Mouse (Mus musculus): Measurements from ENCODE around the gene Gsg1. TPM values are rescaled to one million over a fixed set of nuclear protein-coding genes. Genes with fewer than 3 reads are reported as not detected.

Gsg1 gene
- polyA plus RNA-seq, 1 experiment from 2014 or later, result 1.3 TPM

DNA sequence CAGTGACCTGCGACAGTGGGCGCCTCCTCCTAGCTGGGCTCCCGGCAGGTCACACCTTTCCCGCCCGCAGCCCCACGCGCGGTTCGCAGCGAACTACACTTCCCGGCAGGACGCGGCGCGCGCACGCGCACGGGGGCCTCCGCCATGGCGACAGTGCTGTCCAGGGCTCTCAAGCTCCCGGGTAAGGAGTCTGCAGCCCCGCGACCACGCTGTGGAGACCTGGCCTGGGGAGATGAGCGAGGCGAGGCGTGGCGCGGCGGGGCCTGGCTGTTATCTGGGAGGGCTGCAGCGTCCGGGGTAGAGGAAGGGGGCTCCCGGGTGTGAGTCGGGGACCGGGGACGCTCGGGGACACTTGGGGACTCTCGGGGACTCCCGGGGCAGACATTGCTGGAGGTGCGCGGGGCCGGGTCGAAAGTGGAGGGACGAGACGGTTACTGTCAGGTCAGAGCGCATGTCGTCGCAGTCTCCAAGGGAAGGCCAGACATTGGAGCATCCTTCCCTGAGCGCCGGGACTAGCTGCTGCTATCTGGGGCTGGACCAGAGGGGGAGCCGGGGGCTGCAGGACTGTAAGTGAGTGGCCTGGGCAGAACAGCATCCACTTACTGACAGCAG lies 56.1 kb downstream of the Gsg1 start, which contains the start of the genes Fam234b and Hebp1:
Gene Fam234b, plus strand, starts transcription at position 57 of the 612 bp plus-strand sequence.
Gene Hebp1, minus strand, starts transcription at position 102 of the 612 bp plus-strand sequence.
- H3K4me1 ChIP-seq (ENCODE audit: control insufficient read depth, insufficient read depth, low read length), result no peaks in the 10 kb centered on the region
- H3K4me2 ChIP-seq (ENCODE audit: low read depth, low read length), result peak within 1 kb of the TSS; percentile 93
- H3K27ac ChIP-seq (replicated peaks; ENCODE audit: low read depth, low read length), result peak within 1 kb of the TSS; percentile 41; the same call in 1 of the 2 replicates
- H3K9me3 ChIP-seq (ENCODE audit: control insufficient read depth, low read length), result no peaks in the 10 kb centered on the region
- peak; percentile 84 for DNase-seq (ENCODE audit: low spot score)
- no peaks in the 10 kb centered on the region for H3K27me3 ChIP-seq (replicated peaks; ENCODE audit: control insufficient read depth, insufficient read depth, low read length)
- peak within 1 kb of the TSS; percentile 82 for H3K9ac ChIP-seq (ENCODE audit: low read depth, low read length)
- peak within 1 kb of the TSS; percentile 89 for H3K4me3 ChIP-seq (ENCODE audit: low read depth, low read length)
- ATAC-seq (ENCODE audit: low read depth), result peak; percentile 92
- WGBS, result under 1% methylated on average over 34 of the region's 52 CpGs
- H3K36me3 ChIP-seq (ENCODE audit: control insufficient read depth, insufficient read depth, low read length), result no peaks in the 10 kb centered on the region

DNA sequence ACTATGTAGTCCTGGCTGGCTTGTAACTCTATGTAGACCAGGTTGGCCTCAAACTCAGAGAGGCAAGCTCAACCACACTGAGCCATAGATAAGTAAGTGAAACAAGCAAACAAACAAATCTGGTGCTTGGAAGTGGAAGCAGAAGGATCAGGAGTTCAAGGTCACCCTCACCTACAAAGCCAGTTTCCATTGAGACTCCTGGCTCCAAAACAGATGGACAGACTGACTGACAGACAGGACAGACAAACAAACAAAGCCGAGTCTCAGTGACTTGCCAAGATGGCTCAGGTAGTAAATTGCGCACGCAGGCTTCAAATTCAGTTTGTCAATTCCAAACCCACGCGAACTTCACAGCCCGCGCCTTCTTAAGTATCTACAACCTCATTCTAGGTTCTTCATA lies 56.7 kb downstream of the Gsg1 start:
- no peak for ATAC-seq (ENCODE audit: low read depth)
- 16% methylated on average over 7 of the region's 7 CpGs for WGBS
- no peaks in the 10 kb centered on the region for H3K36me3 ChIP-seq (ENCODE audit: control insufficient read depth, insufficient read depth, low read length)
- H3K27me3 ChIP-seq (replicated peaks; ENCODE audit: control insufficient read depth, insufficient read depth, low read length), result no peaks in the 10 kb centered on the region
- H3K4me3 ChIP-seq (ENCODE audit: low read depth, low read length), result peak overlapping the region; percentile 89
- H3K27ac ChIP-seq (replicated peaks; ENCODE audit: low read depth, low read length), result no peak overlapping the region
- no peaks in the 10 kb centered on the region for H3K4me1 ChIP-seq (ENCODE audit: control insufficient read depth, insufficient read depth, low read length)
- H3K9me3 ChIP-seq (ENCODE audit: control insufficient read depth, low read length), result no peaks in the 10 kb centered on the region
- peak overlapping the region; percentile 93 for H3K4me2 ChIP-seq (ENCODE audit: low read depth, low read length)
- H3K9ac ChIP-seq (ENCODE audit: low read depth, low read length), result peak overlapping the region; percentile 82
- DNase-seq (ENCODE audit: low spot score), result no peak

DNA sequence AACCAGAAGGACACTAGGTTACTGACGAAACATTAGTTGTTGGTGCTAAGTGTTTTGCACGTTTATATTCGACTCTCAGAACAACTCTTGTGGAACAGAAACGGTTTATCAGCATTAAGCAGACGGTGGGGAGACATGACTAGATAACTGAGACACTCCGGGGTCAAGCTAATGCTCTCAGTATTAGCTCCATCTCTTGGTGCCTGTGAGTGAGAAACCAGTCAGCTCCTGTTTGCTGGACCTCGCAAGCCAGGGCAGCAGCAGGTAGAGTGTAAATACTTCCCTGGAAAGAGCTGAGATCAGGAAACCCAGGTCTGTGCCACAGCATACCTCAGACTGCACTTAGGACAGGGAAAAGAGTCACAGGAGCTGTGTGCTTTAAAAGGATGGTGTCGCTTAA lies 57.4 kb downstream of the Gsg1 start:
- no peaks in the 10 kb centered on the region for H3K9me3 ChIP-seq (ENCODE audit: control insufficient read depth, low read length)
- no peak for DNase-seq (ENCODE audit: low spot score)
- 76% methylated on average over 8 of the region's 8 CpGs for WGBS
- no peaks in the 10 kb centered on the region for H3K36me3 ChIP-seq (ENCODE audit: control insufficient read depth, insufficient read depth, low read length)
- no peak overlapping the region for H3K9ac ChIP-seq (ENCODE audit: low read depth, low read length)
- H3K27ac ChIP-seq (replicated peaks; ENCODE audit: low read depth, low read length), result no peak overlapping the region
- no peak overlapping the region for H3K4me3 ChIP-seq (ENCODE audit: low read depth, low read length)
- no peak for ATAC-seq (ENCODE audit: low read depth)
- no peaks in the 10 kb centered on the region for H3K4me1 ChIP-seq (ENCODE audit: control insufficient read depth, insufficient read depth, low read length)
- H3K27me3 ChIP-seq (replicated peaks; ENCODE audit: control insufficient read depth, insufficient read depth, low read length), result no peaks in the 10 kb centered on the region
- H3K4me2 ChIP-seq (ENCODE audit: low read depth, low read length), result no peak overlapping the region

DNA sequence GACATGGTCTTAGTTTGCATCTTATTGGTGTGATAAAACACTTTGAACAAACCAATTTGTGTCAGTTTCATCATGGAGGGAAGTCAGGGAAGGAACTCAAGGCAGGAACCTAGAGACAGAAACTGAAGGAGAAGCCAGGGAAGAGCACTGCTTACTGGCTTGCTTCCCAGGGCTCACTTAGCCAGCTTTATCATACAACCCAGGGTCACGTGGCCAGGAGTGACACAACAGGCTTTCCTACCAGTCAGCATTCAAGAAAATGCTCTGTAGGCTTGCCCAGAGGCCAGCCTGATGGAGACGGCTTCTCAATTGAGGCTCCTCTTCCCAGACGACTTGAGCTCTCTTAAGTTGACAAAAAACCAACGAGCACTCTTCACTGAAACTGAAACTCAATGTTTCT lies 59.2 kb downstream of the Gsg1 start:
- 72% methylated on average over 4 of the region's 4 CpGs for WGBS
- Histone ChIP-seq H3K27ac (replicated peaks; ENCODE audit: low read depth, low read length) (no peak overlapping the region), H3K27me3 (replicated peaks; ENCODE audit: control insufficient read depth, insufficient read depth, low read length) (no peaks in the 10 kb centered on the region), H3K4me3 (ENCODE audit: low read depth, low read length) (no peak overlapping the region), H3K9ac (ENCODE audit: low read depth, low read length) (no peak overlapping the region), H3K9me3 (ENCODE audit: control insufficient read depth, low read length) (no peaks in the 10 kb centered on the region), H3K4me2 (ENCODE audit: low read depth, low read length) (no peak overlapping the region), H3K4me1 (ENCODE audit: control insufficient read depth, insufficient read depth, low read length) (no peaks in the 10 kb centered on the region), H3K36me3 (ENCODE audit: control insufficient read depth, insufficient read depth, low read length) (no peaks in the 10 kb centered on the region)
- DNase-seq (ENCODE audit: low spot score) (no peak), ATAC-seq (ENCODE audit: low read depth) (no peak)

DNA sequence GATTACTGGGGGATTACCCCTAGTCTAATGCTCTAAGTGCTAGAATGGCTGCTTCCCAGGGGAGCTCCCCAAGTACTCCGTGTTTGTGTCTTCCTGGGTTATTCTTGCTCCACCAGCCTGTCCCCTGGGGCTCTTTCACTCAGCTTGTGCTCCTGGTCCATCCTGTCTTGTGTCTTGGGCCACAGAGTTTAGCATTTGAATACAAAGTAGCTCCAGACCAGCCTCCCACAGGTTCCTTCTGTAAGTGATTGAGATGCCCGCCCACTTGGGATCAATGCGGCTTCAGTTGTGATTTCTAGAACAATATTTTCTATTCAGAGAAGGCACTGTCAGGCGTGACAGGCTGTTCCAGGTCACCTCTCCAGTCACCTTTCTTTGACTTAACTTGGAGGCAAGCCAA lies 60.4 kb downstream of the Gsg1 start:
- no peaks in the 10 kb centered on the region for H3K36me3 ChIP-seq (ENCODE audit: control insufficient read depth, insufficient read depth, low read length)
- H3K27ac ChIP-seq (replicated peaks; ENCODE audit: low read depth, low read length), result no peak overlapping the region
- H3K4me2 ChIP-seq (ENCODE audit: low read depth, low read length), result no peak overlapping the region
- H3K9ac ChIP-seq (ENCODE audit: low read depth, low read length), result no peak overlapping the region
- 27% methylated on average over 4 of the region's 4 CpGs for WGBS
- no peaks in the 10 kb centered on the region for H3K4me1 ChIP-seq (ENCODE audit: control insufficient read depth, insufficient read depth, low read length)
- no peaks in the 10 kb centered on the region for H3K27me3 ChIP-seq (replicated peaks; ENCODE audit: control insufficient read depth, insufficient read depth, low read length)
- no peak overlapping the region for H3K4me3 ChIP-seq (ENCODE audit: low read depth, low read length)
- no peaks in the 10 kb centered on the region for H3K9me3 ChIP-seq (ENCODE audit: control insufficient read depth, low read length)
- ATAC-seq (ENCODE audit: low read depth), result no peak
- DNase-seq (ENCODE audit: low spot score), result peak; percentile 27

DNA sequence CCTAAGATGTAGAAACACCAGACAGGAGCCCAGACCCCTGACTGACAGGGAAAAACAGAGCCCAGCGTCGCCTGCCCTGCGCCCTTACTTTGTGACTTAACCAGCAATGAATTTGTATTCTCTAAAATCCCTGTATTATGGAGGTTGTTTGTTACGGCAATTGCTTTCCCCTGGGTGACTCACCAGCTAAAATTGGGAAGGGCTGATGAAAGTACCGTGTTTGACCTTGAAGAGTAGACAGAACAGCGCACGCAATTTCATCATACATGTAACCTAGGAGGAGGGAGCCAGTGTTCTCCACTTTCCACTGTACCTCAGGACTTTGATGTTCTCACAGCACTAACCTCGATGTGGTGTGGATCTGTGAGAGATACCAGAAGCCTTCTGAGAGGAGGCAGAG lies 61.2 kb downstream of the Gsg1 start:
- no peaks in the 10 kb centered on the region for H3K36me3 ChIP-seq (ENCODE audit: control insufficient read depth, insufficient read depth, low read length)
- no peak for DNase-seq (ENCODE audit: low spot score)
- H3K27ac ChIP-seq (replicated peaks; ENCODE audit: low read depth, low read length), result no peak overlapping the region
- H3K4me2 ChIP-seq (ENCODE audit: low read depth, low read length), result no peak overlapping the region
- H3K4me1 ChIP-seq (ENCODE audit: control insufficient read depth, insufficient read depth, low read length), result no peaks in the 10 kb centered on the region
- H3K4me3 ChIP-seq (ENCODE audit: low read depth, low read length), result no peak overlapping the region
- H3K9me3 ChIP-seq (ENCODE audit: control insufficient read depth, low read length), result no peaks in the 10 kb centered on the region
- no peaks in the 10 kb centered on the region for H3K27me3 ChIP-seq (replicated peaks; ENCODE audit: control insufficient read depth, insufficient read depth, low read length)
- ATAC-seq (ENCODE audit: low read depth), result no peak
- 75% methylated on average over 8 of the region's 8 CpGs for WGBS
- no peak overlapping the region for H3K9ac ChIP-seq (ENCODE audit: low read depth, low read length)

DNA sequence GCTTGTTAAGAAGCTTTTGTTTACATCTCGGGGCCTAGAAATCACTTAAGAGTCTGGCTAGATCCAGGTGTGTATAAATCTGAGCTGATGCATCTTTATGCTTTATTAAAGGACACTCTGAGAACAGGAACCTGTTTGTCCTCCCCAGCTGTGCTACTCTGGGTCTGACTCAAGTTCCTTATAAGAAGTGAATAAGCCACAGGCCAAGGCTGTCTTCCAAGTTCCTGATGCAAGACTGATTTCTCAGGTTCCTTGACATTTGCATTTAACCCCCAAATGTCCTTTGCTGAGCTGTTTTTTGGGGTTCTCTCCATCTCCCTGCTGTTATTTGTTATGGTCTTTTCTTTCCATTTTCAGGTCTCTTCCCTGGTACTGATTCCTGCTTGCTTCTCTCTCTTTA lies 62.2 kb downstream of the Gsg1 start:
- H3K27me3 ChIP-seq (replicated peaks; ENCODE audit: control insufficient read depth, insufficient read depth, low read length), result no peaks in the 10 kb centered on the region
- 85% methylated on average over 1 of the region's 1 CpGs for WGBS
- no peak overlapping the region for H3K27ac ChIP-seq (replicated peaks; ENCODE audit: low read depth, low read length)
- H3K9ac ChIP-seq (ENCODE audit: low read depth, low read length), result no peak overlapping the region
- H3K4me1 ChIP-seq (ENCODE audit: control insufficient read depth, insufficient read depth, low read length), result no peaks in the 10 kb centered on the region
- DNase-seq (ENCODE audit: low spot score), result peak; percentile 35
- no peaks in the 10 kb centered on the region for H3K36me3 ChIP-seq (ENCODE audit: control insufficient read depth, insufficient read depth, low read length)
- H3K4me3 ChIP-seq (ENCODE audit: low read depth, low read length), result no peak overlapping the region
- no peaks in the 10 kb centered on the region for H3K9me3 ChIP-seq (ENCODE audit: control insufficient read depth, low read length)
- H3K4me2 ChIP-seq (ENCODE audit: low read depth, low read length), result no peak overlapping the region
- no peak for ATAC-seq (ENCODE audit: low read depth)

DNA sequence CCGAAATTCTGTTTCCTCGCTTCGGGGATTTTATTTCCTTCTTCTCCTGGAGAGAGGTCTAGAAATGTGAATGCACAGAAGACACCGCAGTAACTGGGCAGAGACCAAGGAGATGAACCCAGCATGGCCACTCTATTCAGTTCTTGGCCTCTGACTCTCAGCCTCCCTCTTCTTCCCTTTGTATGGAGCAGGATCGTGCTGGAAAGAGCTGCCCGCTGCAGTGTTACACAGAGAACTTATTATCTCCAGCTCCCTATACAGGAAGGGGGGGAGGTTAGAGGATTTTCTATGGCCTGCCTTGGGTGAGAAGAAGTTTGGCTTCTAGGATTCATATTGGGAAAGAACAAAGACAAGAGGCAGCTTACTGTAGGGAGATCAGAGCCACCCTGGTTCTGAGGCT lies 64.0 kb downstream of the Gsg1 start:
- WGBS, result 61% methylated on average over 6 of the region's 6 CpGs
- Histone ChIP-seq H3K9me3 (ENCODE audit: control insufficient read depth, low read length) (no peaks in the 10 kb centered on the region), H3K27ac (replicated peaks; ENCODE audit: low read depth, low read length) (no peak overlapping the region), H3K4me1 (ENCODE audit: control insufficient read depth, insufficient read depth, low read length) (no peaks in the 10 kb centered on the region), H3K27me3 (replicated peaks; ENCODE audit: control insufficient read depth, insufficient read depth, low read length) (no peaks in the 10 kb centered on the region), H3K9ac (ENCODE audit: low read depth, low read length) (no peak overlapping the region), H3K4me3 (ENCODE audit: low read depth, low read length) (no peak overlapping the region), H3K4me2 (ENCODE audit: low read depth, low read length) (no peak overlapping the region), H3K36me3 (ENCODE audit: control insufficient read depth, insufficient read depth, low read length) (no peaks in the 10 kb centered on the region)
- ATAC-seq (ENCODE audit: low read depth) (no peak), DNase-seq (ENCODE audit: low spot score) (no peak)

DNA sequence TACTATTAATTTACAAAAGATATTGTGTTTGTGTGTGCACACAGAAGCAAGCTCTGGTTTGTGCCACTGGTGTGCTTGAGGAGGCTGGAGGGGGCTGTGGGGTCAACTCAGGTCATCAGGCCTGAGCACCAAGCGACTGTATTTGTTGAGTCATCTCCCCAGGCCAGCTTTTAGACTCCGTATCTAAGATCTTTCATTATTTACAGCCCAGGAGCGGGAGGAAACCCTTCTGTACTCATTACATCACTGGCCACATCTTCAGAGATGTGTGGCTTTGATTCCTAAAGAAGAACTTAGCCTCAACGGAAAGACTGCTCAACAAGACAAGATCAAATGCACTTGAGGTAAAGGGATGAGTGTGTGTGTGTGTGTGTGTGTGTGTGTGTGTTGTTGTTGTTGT lies 65.5 kb downstream of the Gsg1 start:
- Histone ChIP-seq H3K4me1 (ENCODE audit: control insufficient read depth, insufficient read depth, low read length) (no peaks in the 10 kb centered on the region), H3K27ac (replicated peaks; ENCODE audit: low read depth, low read length) (no peak overlapping the region), H3K4me3 (ENCODE audit: low read depth, low read length) (no peak overlapping the region), H3K27me3 (replicated peaks; ENCODE audit: control insufficient read depth, insufficient read depth, low read length) (no peaks in the 10 kb centered on the region), H3K36me3 (ENCODE audit: control insufficient read depth, insufficient read depth, low read length) (no peaks in the 10 kb centered on the region), H3K9ac (ENCODE audit: low read depth, low read length) (no peak overlapping the region), H3K9me3 (ENCODE audit: control insufficient read depth, low read length) (no peaks in the 10 kb centered on the region), H3K4me2 (ENCODE audit: low read depth, low read length) (no peak overlapping the region)
- WGBS, result 61% methylated on average over 4 of the region's 4 CpGs
- DNase-seq (ENCODE audit: low spot score) (no peak), ATAC-seq (ENCODE audit: low read depth) (no peak)

All from embryonic facial prominence, embryonic 14.5 days (tissue).